Mouse (Mus musculus) lung, embryonic 15.5 days (tissue): ENCODE measurements around the gene Tmem211. TPM values are rescaled to one million over a fixed set of nuclear protein-coding genes. Genes with fewer than 3 reads are reported as not detected.
A peak's percentile ranks its signal among the peaks of the same experiment; 100 is the strongest.

ENCODE experiments used
- ATAC-seq: fragments of 200-750 bp; cut with Nextera tagmentation; 2 replicates; pipeline ENCODE4 v1.8.0; 2017; ENCODE audit warnings: moderate number of reproducible peaks, borderline replicate concordance; ENCODE audit not compliant: low FRiP score, low TSS enrichment; ENCODE audit errors: extremely low read depth
- H3K27ac ChIP-seq: fragments of 300-500 bp; sonication (generic); 2 replicates; pipeline ENCODE4 v1.5.1; 2015; ENCODE audit warnings: moderate library complexity, mild to moderate bottlenecking, inconsistent platforms
- H3K27me3 ChIP-seq: fragments of 300-500 bp; sonication (generic); 2 replicates; pipeline ENCODE4 v1.6.1; 2015; ENCODE audit warnings: inconsistent platforms
- H3K36me3 ChIP-seq: fragments of 300-500 bp; sonication (generic); 2 replicates; pipeline ENCODE4 v1.6.1; 2015; ENCODE audit warnings: inconsistent platforms
- H3K4me1 ChIP-seq: fragments of 300-500 bp; sonication (generic); 2 replicates; pipeline ENCODE4 v1.6.1; 2015; ENCODE audit warnings: inconsistent platforms
- H3K4me2 ChIP-seq: fragments of 300-500 bp; sonication (generic); 2 replicates; pipeline ENCODE4 v1.6.1; 2015; ENCODE audit warnings: inconsistent platforms, mild to moderate bottlenecking, moderate library complexity
- H3K4me3 ChIP-seq: fragments of 300-500 bp; sonication (generic); 2 replicates; pipeline ENCODE4 v1.5.1; 2015; ENCODE audit warnings: mild to moderate bottlenecking, inconsistent platforms
- H3K9ac ChIP-seq: fragments of 300-500 bp; sonication (generic); 2 replicates; pipeline ENCODE4 v1.6.1; 2015; ENCODE audit warnings: inconsistent platforms
- H3K9me3 ChIP-seq: fragments of 300-500 bp; sonication (generic); 2 replicates; pipeline ENCODE4 v1.6.1; 2016; ENCODE audit warnings: inconsistent platforms
- WGBS: fragments of 180-500 bp; shearing (Covaris S2); methylation state at CpG from one replicate; pipeline ENCODE4 v1.1.7; 2015; 5-methylcytosine and 5-hydroxymethylcytosine counted together
- polyA plus RNA-seq: library from polyadenylated mRNA; unstranded; fragments of >200 nt; fragmentation: Nextera tagmentation; extraction: Ambion mirVana; gene quantifications from 2 replicates; pipeline ENCODE4 v1.2.1, GENCODE M21; 2015

Gene Tmem211
- polyA plus RNA-seq, 1 experiment from 2014 or later = not detected

- no peak overlapping the region for H3K4me2 ChIP-seq
- H3K36me3 ChIP-seq = no peaks in the 10 kb centered on the region
- no peak for ATAC-seq
- no peak overlapping the region for H3K27ac ChIP-seq
- WGBS = 70% methylated on average over 2 of the region's 2 CpGs
- H3K9me3 ChIP-seq = no peaks in the 10 kb centered on the region
- H3K9ac ChIP-seq = no peak overlapping the region
- H3K27me3 ChIP-seq = peaks cover 22% of the 10 kb centered on the region
- H3K4me1 ChIP-seq = no peaks in the 10 kb centered on the region
- no peak overlapping the region for H3K4me3 ChIP-seq
Measured at GRCm38 (mm10) chr5:113283726-113284125, 57.0 kb downstream of the Tmem211 start.

GRCm38 (mm10) chr5:113285541-113285940 lies 58.8 kb downstream of the Tmem211 start:
- peaks cover 35% of the 10 kb centered on the region for H3K27me3 ChIP-seq
- H3K36me3 ChIP-seq = no peaks in the 10 kb centered on the region

GRCm38 (mm10) chr5:113286048-113286447 lies 59.3 kb downstream of the Tmem211 start:
- no peak overlapping the region for H3K4me2 ChIP-seq
- no peaks in the 10 kb centered on the region for H3K4me1 ChIP-seq
- H3K27ac ChIP-seq = no peak overlapping the region
- no peaks in the 10 kb centered on the region for H3K36me3 ChIP-seq
- H3K9ac ChIP-seq = no peak overlapping the region
- 67% methylated on average over 11 of the region's 11 CpGs for WGBS
- H3K9me3 ChIP-seq = no peaks in the 10 kb centered on the region
- no peak overlapping the region for H3K4me3 ChIP-seq
- no peak for ATAC-seq
- H3K27me3 ChIP-seq = peaks cover 35% of the 10 kb centered on the region

More at GRCm38 (mm10) chr5:113285541-113285940, 58.8 kb downstream of the Tmem211 start:
- no peak overlapping the region for H3K27ac ChIP-seq
- ATAC-seq = no peak
- WGBS = 52% methylated on average over 16 of the region's 16 CpGs
- no peak overlapping the region for H3K9ac ChIP-seq
- no peaks in the 10 kb centered on the region for H3K4me1 ChIP-seq
- no peak overlapping the region for H3K4me3 ChIP-seq
- H3K9me3 ChIP-seq = no peaks in the 10 kb centered on the region
- H3K4me2 ChIP-seq = no peak overlapping the region

- no peaks in the 10 kb centered on the region for H3K36me3 ChIP-seq
- ATAC-seq = no peak; the same call in 1 of the 2 replicates
- no peaks in the 10 kb centered on the region for H3K9me3 ChIP-seq
- H3K9ac ChIP-seq = no peak overlapping the region
- no peak overlapping the region for H3K27ac ChIP-seq
- peaks cover 35% of the 10 kb centered on the region for H3K27me3 ChIP-seq
- H3K4me1 ChIP-seq = no peaks in the 10 kb centered on the region
- no peak overlapping the region for H3K4me3 ChIP-seq
- peak overlapping the region; percentile 50 for H3K4me2 ChIP-seq
- WGBS = 3% methylated on average over 59 of the region's 60 CpGs
Measured at GRCm38 (mm10) chr5:113286591-113287520, 60.1 kb downstream of the Tmem211 start.

GRCm38 (mm10) chr5:113287762-113288161 lies 61.1 kb downstream of the Tmem211 start:
- Histone ChIP-seq H3K36me3 (no peaks in the 10 kb centered on the region), H3K4me2 (no peak overlapping the region), H3K27ac (no peak overlapping the region), H3K4me1 (no peaks in the 10 kb centered on the region), H3K4me3 (no peak overlapping the region), H3K27me3 (peaks cover 35% of the 10 kb centered on the region), H3K9me3 (no peaks in the 10 kb centered on the region), H3K9ac (no peak overlapping the region)
- 43% methylated on average over 5 of the region's 5 CpGs for WGBS
- ATAC-seq = no peak

GRCm38 (mm10) chr5:113288490-113288889 lies 61.8 kb downstream of the Tmem211 start:
- Histone ChIP-seq H3K27ac (no peak overlapping the region), H3K4me3 (no peak overlapping the region), H3K36me3 (no peaks in the 10 kb centered on the region), H3K9me3 (no peaks in the 10 kb centered on the region), H3K4me2 (no peak overlapping the region), H3K27me3 (peaks cover 35% of the 10 kb centered on the region), H3K4me1 (no peaks in the 10 kb centered on the region), H3K9ac (no peak overlapping the region)
- ATAC-seq = no peak
- 31% methylated on average over 13 of the region's 13 CpGs for WGBS

Other genes starting within 250 kb of the Tmem211 start
- 13.7 and 20.6 TPM in 2 replicates for gene Grk3, start 211.1 kb upstream of the Tmem211 start, polyA plus RNA-seq
- not detected in 2 replicates for gene Crybb2, start 156.8 kb upstream of the Tmem211 start, polyA plus RNA-seq
- 0.42 and 0.57 TPM in 2 replicates for gene Crybb3, start 145.3 kb upstream of the Tmem211 start, polyA plus RNA-seq
- 10.8 and 11.9 TPM in 2 replicates for gene 2900026A02Rik, start 5.7 kb upstream of the Tmem211 start, polyA plus RNA-seq
- 4.8 and 5.4 TPM in 2 replicates for gene Sgsm1, start 83.9 kb downstream of the Tmem211 start, polyA plus RNA-seq
- not detected in 2 replicates for gene Aym1, start 130.4 kb downstream of the Tmem211 start, polyA plus RNA-seq